Mouse (Mus musculus): ENCODE results near the gene Wnk2. TPM values are rescaled to one million over a fixed set of nuclear protein-coding genes. Genes with fewer than 3 reads are reported as not detected.

The Wnk2 gene
- 10.3 and 10.7 TPM in 2 replicates for polyA plus RNA-seq (2014; fragmentation: Nextera tagmentation; extraction: Ambion mirVana)

DNA sequence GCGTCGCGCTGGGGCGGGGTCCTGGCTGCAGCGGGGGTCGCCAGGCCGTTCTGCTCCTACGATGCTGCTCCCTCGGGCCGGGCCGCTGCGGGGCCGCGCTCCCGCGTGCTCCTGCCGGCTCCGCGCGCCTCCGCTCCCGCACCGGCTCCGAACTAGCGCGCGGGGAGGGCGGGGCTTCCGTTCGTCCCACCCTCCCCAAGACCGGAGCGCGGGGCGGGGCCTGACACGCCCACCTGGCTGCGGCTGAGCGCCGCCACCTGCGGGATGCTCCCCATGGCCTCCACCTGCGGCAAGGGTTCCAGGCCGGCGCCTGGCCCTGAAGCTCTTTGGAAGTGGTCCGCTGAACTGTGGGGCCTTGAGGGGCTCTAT is at the start of gene Wnk2:
TSS of gene Wnk2 (minus strand) at position 157 of the 369 bp plus-strand sequence.
- Histone ChIP-seq H3K4me2 (ENCODE audit: low read depth, low read length, severe bottlenecking) (peak within 1 kb of the TSS; percentile 94), H3K27me3 (ENCODE audit: control insufficient read depth, insufficient read depth, low read length) (peaks cover 4% of the 10 kb centered on the region; the same call in 1 of the 2 replicates), H3K4me3 (ENCODE audit: low read depth, low read length) (peak within 1 kb of the TSS; percentile 84), H3K36me3 (ENCODE audit: control insufficient read depth, insufficient read depth, low read length) (no peaks in the 10 kb centered on the region), H3K9ac (ENCODE audit: low read length) (peak within 1 kb of the TSS; percentile 90), H3K4me1 (replicated peaks; ENCODE audit: control insufficient read depth, insufficient read depth, low read length) (peaks cover 23% of the 10 kb centered on the region), H3K9me3 (ENCODE audit: control insufficient read depth, low read length) (no peaks in the 10 kb centered on the region), H3K27ac (ENCODE audit: low read depth, low read length) (peak within 1 kb of the TSS; percentile 59)
- peak; percentile 72 for ATAC-seq (replicated peaks; ENCODE audit: low FRiP score)
- WGBS, result under 1% methylated on average over 37 of the region's 43 CpGs
- DNase-seq (ENCODE audit: low spot score), result no peak

- Histone ChIP-seq H3K4me3 (ENCODE audit: low read depth, low read length) (no peak overlapping the region), H3K27me3 (ENCODE audit: control insufficient read depth, insufficient read depth, low read length) (no peaks in the 10 kb centered on the region), H3K27ac (ENCODE audit: low read depth, low read length) (no peak overlapping the region), H3K9me3 (ENCODE audit: control insufficient read depth, low read length) (no peaks in the 10 kb centered on the region), H3K36me3 (ENCODE audit: control insufficient read depth, insufficient read depth, low read length) (no peaks in the 10 kb centered on the region), H3K4me2 (ENCODE audit: low read depth, low read length, severe bottlenecking) (no peak overlapping the region), H3K9ac (ENCODE audit: low read length) (no peak overlapping the region), H3K4me1 (replicated peaks; ENCODE audit: control insufficient read depth, insufficient read depth, low read length) (no peaks in the 10 kb centered on the region)
- DNase-seq (ENCODE audit: low spot score) (no peak), ATAC-seq (replicated peaks; ENCODE audit: low FRiP score) (no peak)
- WGBS, result 91% methylated on average over 6 of the region's 6 CpGs
Measured at GRCm38 (mm10) chr13:49196766-49197165, 49.0 kb upstream of the Wnk2 start.

DNA sequence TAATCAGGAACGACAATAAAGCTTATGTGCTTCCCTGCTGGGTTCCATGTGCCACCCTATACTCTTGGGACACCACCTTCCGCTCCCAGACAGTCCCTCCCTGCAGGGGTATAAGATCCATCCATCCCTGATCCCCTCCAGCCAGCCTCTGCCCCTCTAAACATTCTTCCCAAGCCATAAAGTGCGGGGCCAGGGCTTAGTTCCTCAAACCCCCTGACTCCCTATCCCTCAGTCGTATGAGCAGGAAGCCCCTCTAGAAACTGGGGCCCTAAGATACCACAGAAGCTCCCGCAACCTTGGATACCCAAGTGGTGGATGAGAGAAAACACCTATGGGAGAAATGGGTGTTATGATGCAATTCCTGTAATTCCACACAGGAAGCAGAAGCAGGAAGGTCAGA is 48.4 kb upstream of the Wnk2 start:
- ATAC-seq (replicated peaks; ENCODE audit: low FRiP score) (no peak), DNase-seq (ENCODE audit: low spot score) (no peak)
- no peaks in the 10 kb centered on the region for H3K9me3 ChIP-seq (ENCODE audit: control insufficient read depth, low read length)
- H3K4me3 ChIP-seq (ENCODE audit: low read depth, low read length), result no peak overlapping the region
- no peak overlapping the region for H3K4me2 ChIP-seq (ENCODE audit: low read depth, low read length, severe bottlenecking)
- H3K36me3 ChIP-seq (ENCODE audit: control insufficient read depth, insufficient read depth, low read length), result no peaks in the 10 kb centered on the region
- WGBS, result 82% methylated on average over 5 of the region's 5 CpGs
- H3K4me1 ChIP-seq (replicated peaks; ENCODE audit: control insufficient read depth, insufficient read depth, low read length), result no peaks in the 10 kb centered on the region
- no peak overlapping the region for H3K9ac ChIP-seq (ENCODE audit: low read length)
- no peak overlapping the region for H3K27ac ChIP-seq (ENCODE audit: low read depth, low read length)
- no peaks in the 10 kb centered on the region for H3K27me3 ChIP-seq (ENCODE audit: control insufficient read depth, insufficient read depth, low read length)

DNA sequence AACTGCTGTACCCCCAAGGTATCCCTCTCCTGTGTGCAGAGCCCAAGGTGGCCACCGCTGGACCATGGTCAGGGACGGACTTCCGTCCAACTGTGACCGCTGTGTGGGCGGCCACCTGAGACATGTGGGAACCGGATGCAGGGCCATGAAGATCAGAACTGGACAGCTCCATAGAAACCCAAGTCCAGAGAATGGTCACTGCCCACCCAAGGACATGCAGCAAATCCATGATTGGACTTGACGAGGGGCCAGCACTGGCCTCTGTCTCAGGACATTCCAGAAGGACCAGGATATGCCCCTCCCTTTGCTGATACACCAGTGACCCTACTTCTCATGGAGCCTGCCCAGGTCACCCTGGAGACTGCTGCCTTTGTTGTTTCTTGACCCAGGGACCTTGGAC is 47.8 kb upstream of the Wnk2 start:
- Histone ChIP-seq H3K27ac (ENCODE audit: low read depth, low read length) (no peak overlapping the region), H3K9me3 (ENCODE audit: control insufficient read depth, low read length) (no peaks in the 10 kb centered on the region), H3K4me1 (replicated peaks; ENCODE audit: control insufficient read depth, insufficient read depth, low read length) (no peaks in the 10 kb centered on the region), H3K4me3 (ENCODE audit: low read depth, low read length) (no peak overlapping the region), H3K4me2 (ENCODE audit: low read depth, low read length, severe bottlenecking) (no peak overlapping the region), H3K27me3 (ENCODE audit: control insufficient read depth, insufficient read depth, low read length) (no peaks in the 10 kb centered on the region), H3K9ac (ENCODE audit: low read length) (no peak overlapping the region), H3K36me3 (ENCODE audit: control insufficient read depth, insufficient read depth, low read length) (no peaks in the 10 kb centered on the region)
- 92% methylated on average over 7 of the region's 7 CpGs for WGBS
- no peak for ATAC-seq (replicated peaks; ENCODE audit: low FRiP score)
- DNase-seq (ENCODE audit: low spot score), result no peak

DNA sequence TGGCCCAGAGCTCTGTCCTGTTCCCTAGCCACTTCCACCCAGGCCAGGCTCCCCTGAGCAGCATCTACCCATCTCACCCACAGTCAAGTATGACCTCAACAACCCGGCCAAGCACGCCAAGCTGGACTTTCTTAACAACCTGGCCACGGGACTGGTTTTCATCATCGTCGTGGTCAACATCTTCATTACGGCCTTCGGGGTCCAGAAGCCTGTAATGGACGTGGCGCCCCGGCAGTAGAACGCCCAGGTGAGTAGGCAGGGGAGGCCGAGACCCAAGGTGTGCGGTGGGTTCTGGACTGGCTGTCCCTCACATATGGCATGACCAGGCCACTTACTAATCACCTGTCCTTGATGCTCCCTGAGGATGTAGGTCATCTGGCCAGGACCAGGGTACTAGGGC is 47.0 kb upstream of the Wnk2 start:
- 96% methylated on average over 13 of the region's 13 CpGs for WGBS
- no peak for ATAC-seq (replicated peaks; ENCODE audit: low FRiP score)
- H3K9ac ChIP-seq (ENCODE audit: low read length), result no peak overlapping the region

GRCm38 (mm10) chr13:49193650-49194049 is 45.8 kb upstream of the Wnk2 start:
- Histone ChIP-seq H3K9ac (ENCODE audit: low read length) (no peak overlapping the region), H3K4me3 (ENCODE audit: low read depth, low read length) (no peak overlapping the region), H3K27me3 (ENCODE audit: control insufficient read depth, insufficient read depth, low read length) (no peaks in the 10 kb centered on the region), H3K9me3 (ENCODE audit: control insufficient read depth, low read length) (no peaks in the 10 kb centered on the region), H3K36me3 (ENCODE audit: control insufficient read depth, insufficient read depth, low read length) (no peaks in the 10 kb centered on the region), H3K27ac (ENCODE audit: low read depth, low read length) (no peak overlapping the region), H3K4me2 (ENCODE audit: low read depth, low read length, severe bottlenecking) (no peak overlapping the region), H3K4me1 (replicated peaks; ENCODE audit: control insufficient read depth, insufficient read depth, low read length) (no peaks in the 10 kb centered on the region)
- ATAC-seq (replicated peaks; ENCODE audit: low FRiP score) (no peak), DNase-seq (ENCODE audit: low spot score) (no peak)
- 97% methylated on average over 17 of the region's 17 CpGs for WGBS

More for the DNA sequence above, 47.0 kb upstream of the Wnk2 start:
- no peaks in the 10 kb centered on the region for H3K36me3 ChIP-seq (ENCODE audit: control insufficient read depth, insufficient read depth, low read length)
- H3K4me1 ChIP-seq (replicated peaks; ENCODE audit: control insufficient read depth, insufficient read depth, low read length), result no peaks in the 10 kb centered on the region
- H3K27ac ChIP-seq (ENCODE audit: low read depth, low read length), result no peak overlapping the region
- DNase-seq (ENCODE audit: low spot score), result no peak
- H3K4me3 ChIP-seq (ENCODE audit: low read depth, low read length), result no peak overlapping the region
- no peaks in the 10 kb centered on the region for H3K9me3 ChIP-seq (ENCODE audit: control insufficient read depth, low read length)
- H3K4me2 ChIP-seq (ENCODE audit: low read depth, low read length, severe bottlenecking), result no peak overlapping the region
- no peaks in the 10 kb centered on the region for H3K27me3 ChIP-seq (ENCODE audit: control insufficient read depth, insufficient read depth, low read length)

DNA sequence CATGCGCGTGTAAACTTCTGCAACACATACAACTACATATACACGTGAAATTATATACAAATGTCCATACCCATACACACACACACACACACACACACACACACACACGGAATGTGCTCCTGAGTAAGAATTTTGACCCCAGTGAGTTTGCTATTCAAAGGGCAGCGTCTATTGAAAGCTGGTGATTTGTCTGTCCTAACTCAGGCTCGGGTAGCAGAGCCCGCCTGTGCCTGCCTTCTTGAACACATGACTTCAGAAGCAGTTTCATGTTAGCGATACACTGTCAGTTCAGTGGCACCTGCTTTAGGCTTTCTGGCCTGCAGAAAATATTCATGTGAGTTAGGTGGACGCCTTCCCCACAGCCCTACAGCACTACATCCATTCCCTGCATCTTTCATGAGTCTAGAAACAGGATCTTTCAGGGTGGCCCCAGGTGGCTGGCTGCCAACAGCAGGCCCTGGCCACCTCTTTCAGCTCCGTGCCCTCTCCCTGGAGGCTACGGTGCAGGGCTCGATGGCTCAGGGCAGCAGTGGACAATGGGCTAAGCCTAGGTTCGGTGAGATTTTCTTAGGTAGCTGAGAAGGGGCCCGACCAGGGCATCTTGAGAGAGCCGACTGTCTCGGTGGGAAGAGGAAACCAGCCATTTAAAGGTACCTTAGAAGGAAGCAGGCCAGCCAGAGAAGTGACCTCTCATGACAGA is 44.5 kb upstream of the Wnk2 start:
- no peak for ATAC-seq (replicated peaks; ENCODE audit: low FRiP score)
- Histone ChIP-seq H3K4me3 (ENCODE audit: low read depth, low read length) (no peak overlapping the region), H3K27me3 (ENCODE audit: control insufficient read depth, insufficient read depth, low read length) (no peaks in the 10 kb centered on the region), H3K4me1 (replicated peaks; ENCODE audit: control insufficient read depth, insufficient read depth, low read length) (peaks cover 8% of the 10 kb centered on the region), H3K36me3 (ENCODE audit: control insufficient read depth, insufficient read depth, low read length) (no peaks in the 10 kb centered on the region), H3K27ac (ENCODE audit: low read depth, low read length) (no peak overlapping the region), H3K9ac (ENCODE audit: low read length) (no peak overlapping the region), H3K9me3 (ENCODE audit: control insufficient read depth, low read length) (no peaks in the 10 kb centered on the region), H3K4me2 (ENCODE audit: low read depth, low read length, severe bottlenecking) (no peak overlapping the region)
- DNase-seq (ENCODE audit: low spot score), result no peak
- WGBS, result 80% methylated on average over 16 of the region's 16 CpGs

DNA sequence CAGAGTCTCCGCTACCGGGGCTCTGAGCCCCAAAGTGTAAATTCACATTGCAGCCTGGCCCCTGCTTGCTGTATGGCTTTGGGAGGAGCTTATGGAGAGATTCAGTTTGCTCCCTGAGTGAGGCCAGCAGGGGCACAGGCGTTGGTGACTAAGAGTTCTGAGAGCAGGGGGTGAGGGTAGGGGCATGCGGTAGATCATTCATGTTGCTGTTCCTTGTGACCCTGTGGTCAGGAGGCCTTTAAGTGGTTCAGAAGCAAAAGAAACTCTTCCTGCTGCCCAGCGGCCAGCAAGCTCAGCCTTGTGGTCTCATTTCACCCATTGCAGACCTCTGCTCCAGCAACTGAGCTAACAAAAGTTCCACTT is 43.8 kb upstream of the Wnk2 start:
- no peak overlapping the region for H3K4me2 ChIP-seq (ENCODE audit: low read depth, low read length, severe bottlenecking)
- DNase-seq (ENCODE audit: low spot score), result no peak
- H3K27ac ChIP-seq (ENCODE audit: low read depth, low read length), result no peak overlapping the region
- peaks cover 11% of the 10 kb centered on the region for H3K4me1 ChIP-seq (replicated peaks; ENCODE audit: control insufficient read depth, insufficient read depth, low read length)
- 66% methylated on average over 5 of the region's 5 CpGs for WGBS
- H3K4me3 ChIP-seq (ENCODE audit: low read depth, low read length), result no peak overlapping the region
- no peaks in the 10 kb centered on the region for H3K27me3 ChIP-seq (ENCODE audit: control insufficient read depth, insufficient read depth, low read length)
- no peak overlapping the region for H3K9ac ChIP-seq (ENCODE audit: low read length)
- no peak for ATAC-seq (replicated peaks; ENCODE audit: low FRiP score)
- H3K9me3 ChIP-seq (ENCODE audit: control insufficient read depth, low read length), result no peaks in the 10 kb centered on the region
- no peaks in the 10 kb centered on the region for H3K36me3 ChIP-seq (ENCODE audit: control insufficient read depth, insufficient read depth, low read length)
